Comparison of ENCODE assay signal across 9 mouse cellular contexts in genomic region chr8:26533444-26534421, GRCm38 (mm10).
A peak's percentile ranks its signal among the peaks of the same experiment; 100 is the strongest.
DNase-seq lines count a peak whose midpoint lies in the region; ATAC-seq and TF ChIP-seq lines count a peak whose summit lies in the region.
"Had no signal": no experiment of that assay in that cellular context is flagged by ENCODE, and none has a peak within 500 bp of the region (broad histone marks: within the 10 kb centered on the region; RNA-seq: fewer than 3 reads in every experiment).

No protein-coding gene starts in this region.

- WGBS in midbrain, embryonic 13.5 days = 76% methylated on average over 22 of the region's 22 CpGs

- no peak overlapping the region for H3K27ac ChIP-seq in left cerebral cortex, adult 2 months
- no peak overlapping the region for H3K27ac ChIP-seq in midbrain, embryonic 13.5 days

- DNase-seq in adrenal gland, postnatal 25 days = peak; percentile 26
- DNase-seq in adrenal gland, adult (ENCODE audit: inconsistent age in 2 of 2, low spot score in 1 of 2) = no peak
- DNase-seq in brain, embryonic 18.5 days (ENCODE audit: low read depth, low spot score) = peak; percentile 58
- DNase-seq in frontal cortex, postnatal 10 days (ENCODE audit: low spot score in 2 of 2) = peak; percentile 40 to 63
- DNase-seq in left cerebral cortex, adult 2 months (ENCODE audit: extremely low spot score in 1 of 2, low spot score in 2 of 2) = peak; percentile 42 to 48
- DNase-seq in embryo, embryonic 10 days (ENCODE audit: low spot score) = no peak
- DNase-seq in spleen, postnatal 36 days (ENCODE audit: low spot score in 2 of 2) = no peak
- DNase-seq: midbrain, embryonic 14.5 days had no signal

- H3K4me3 ChIP-seq in left cerebral cortex, adult 2 months = no peak overlapping the region
- no peak overlapping the region for H3K4me3 ChIP-seq in midbrain, embryonic 13.5 days (replicated peaks)

- no peaks in the 10 kb centered on the region; the same call in 1 of the 2 replicates for H3K27me3 ChIP-seq in midbrain, embryonic 13.5 days

- H3K9me3 ChIP-seq in midbrain, embryonic 13.5 days = no peaks in the 10 kb centered on the region

- no peak for TF ChIP-seq CTCF in left cerebral cortex, adult 2 months (IDR thresholded peaks at IDR 0.05)

- H3K36me3 ChIP-seq in midbrain, embryonic 13.5 days = no peaks in the 10 kb centered on the region

- intact Hi-C loops in left cerebral cortex, adult 2 months (cut with DNase I) = loop anchor here (2.0 to 5.0 kb wide), 2 partner anchors 247 to 444 kb away; partner anchors contain the start of gene Zfp703

- H3K9ac ChIP-seq in midbrain, embryonic 13.5 days (replicated peaks) = no peak overlapping the region

- H3K4me2 ChIP-seq in midbrain, embryonic 13.5 days (replicated peaks) = no peak overlapping the region

- no peak for ATAC-seq in midbrain, embryonic 13.5 days

- no peaks in the 10 kb centered on the region for H3K4me1 ChIP-seq in midbrain, embryonic 13.5 days (replicated peaks)

Comparison
In these comparisons a context has a peak if more than half of its experiments do, and no peak if none do; other contexts are left out.
1. DNase-seq: peak in adrenal gland, postnatal 25 days (single experiment), brain, embryonic 18.5 days (single experiment), frontal cortex, postnatal 10 days (2 of 2) and left cerebral cortex, adult 2 months (2 of 2); none in adrenal gland, adult (0 of 2), embryo, embryonic 10 days (single experiment) and spleen, postnatal 36 days (0 of 2).